Mouse (Mus musculus) heart, postnatal 36 days (tissue): ENCODE data around the gene Aplp1. TPM values are rescaled to one million over a fixed set of nuclear protein-coding genes. Genes with fewer than 3 reads are reported as not detected.

Experiments
- DNase-seq, 2 experiments: peaks; one replicate each; pipeline ENCODE4 v3.0.0; 2021 to 2022
- intact Hi-C: fragments of 180-260 bp; cut with DNase I; formaldehyde crosslinking; loops from one replicate; pipeline ENCODE4 v1.15.1; 2025
- total RNA-seq, 2 experiments: library from RNA; stranded (reverse); gene quantifications; 2 replicates each; pipeline ENCODE4 v1.2.3; 2021

Gene Aplp1
- total RNA-seq, 2 experiments from 2014 or later, result 2.7 to 3.1 TPM

DNA sequence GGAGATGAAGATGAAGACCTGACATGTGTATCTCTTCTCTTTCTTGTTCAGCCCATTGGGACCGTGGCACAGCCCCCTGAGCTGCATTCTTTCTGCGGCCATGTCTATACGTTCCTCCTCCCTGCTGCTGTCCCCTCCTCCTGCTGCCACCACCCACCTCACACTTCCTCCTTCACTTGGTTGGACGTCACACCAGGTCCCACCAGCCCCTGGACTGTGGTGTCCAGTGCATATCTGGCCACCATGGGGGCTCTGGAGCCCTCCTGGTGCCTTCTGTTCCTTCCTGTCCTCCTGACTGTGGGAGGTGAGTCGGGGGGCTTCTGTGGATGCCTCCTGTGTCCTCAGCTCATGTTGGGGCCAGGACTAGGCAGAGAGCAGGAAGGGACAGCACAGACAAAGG, 31.7 kb downstream of the Aplp1 start, which contains the start of gene Tyrobp:
Gene Tyrobp (plus strand): TSS at position 165 of the 400 bp plus-strand sequence.
- peak; percentile 24 to 42 for DNase-seq
- intact Hi-C loops, result no loop called here

DNA sequence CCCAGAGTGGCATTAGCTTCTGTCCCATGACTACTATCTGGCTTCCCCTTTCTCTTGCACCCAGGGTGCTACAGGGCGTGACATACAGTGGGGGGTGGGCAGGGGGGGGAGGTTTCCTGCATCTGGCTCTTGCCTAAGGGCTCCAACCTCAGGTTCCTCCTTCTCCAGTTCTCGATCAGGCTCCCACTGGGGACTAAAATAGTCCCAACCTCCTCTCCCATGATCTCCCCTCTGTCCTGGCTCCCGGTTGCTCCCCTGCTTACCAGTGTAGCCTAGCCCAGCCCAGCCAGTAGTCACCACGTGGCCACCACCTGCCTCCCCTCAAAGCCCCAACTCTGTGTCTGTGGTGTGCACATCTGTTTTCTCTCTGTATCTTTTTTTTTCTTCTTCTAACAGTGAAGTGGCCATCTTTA, 32.6 kb downstream of the Aplp1 start:
- peak in 1 of 2 experiments; percentile 29 for DNase-seq

DNA sequence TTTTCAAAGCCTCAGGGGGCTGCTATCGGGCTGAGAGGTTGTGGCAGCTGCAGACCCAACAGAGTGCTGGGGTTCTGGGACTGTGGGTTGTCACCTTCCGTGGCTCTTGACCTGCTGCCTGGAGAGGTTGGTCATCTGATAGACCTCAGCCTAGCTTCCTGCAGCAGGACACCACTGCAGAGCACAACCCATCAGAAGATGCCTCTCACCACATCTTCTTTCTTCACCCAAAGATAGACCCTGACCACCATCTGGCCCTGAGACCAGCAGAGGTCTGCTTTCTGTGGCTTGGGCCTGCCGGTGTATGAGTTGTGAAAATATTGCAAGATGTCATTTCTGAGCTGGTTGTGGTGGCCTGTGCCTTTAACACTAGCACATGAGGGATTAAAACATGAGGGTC, 34.3 kb downstream of the Aplp1 start:
- intact Hi-C loops, result no loop called here
- DNase-seq, result no peak

More for the DNA sequence above, 32.6 kb downstream of the Aplp1 start:
- intact Hi-C loops, result no loop called here

DNA sequence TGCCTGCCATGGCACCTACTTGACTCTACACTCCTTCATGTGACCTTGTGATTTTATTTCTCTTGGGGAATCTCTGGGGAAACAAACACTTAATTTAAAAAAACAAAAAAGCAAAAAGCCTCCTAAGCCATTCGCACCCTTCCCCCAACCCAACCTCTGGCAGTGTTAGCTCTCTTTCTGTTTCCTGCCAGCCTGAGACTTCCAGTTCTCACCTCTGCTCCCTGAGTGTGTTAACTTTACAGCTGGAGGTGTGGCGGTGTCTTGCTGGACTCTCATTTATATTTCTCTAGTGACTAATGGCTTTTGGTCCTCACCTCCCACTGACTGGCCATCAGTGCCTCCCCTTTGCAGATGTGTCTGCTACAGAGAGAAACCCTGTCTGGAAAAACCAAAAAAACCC, 35.5 kb downstream of the Aplp1 start:
- DNase-seq, result no peak
- intact Hi-C loops, result no loop called here

DNA sequence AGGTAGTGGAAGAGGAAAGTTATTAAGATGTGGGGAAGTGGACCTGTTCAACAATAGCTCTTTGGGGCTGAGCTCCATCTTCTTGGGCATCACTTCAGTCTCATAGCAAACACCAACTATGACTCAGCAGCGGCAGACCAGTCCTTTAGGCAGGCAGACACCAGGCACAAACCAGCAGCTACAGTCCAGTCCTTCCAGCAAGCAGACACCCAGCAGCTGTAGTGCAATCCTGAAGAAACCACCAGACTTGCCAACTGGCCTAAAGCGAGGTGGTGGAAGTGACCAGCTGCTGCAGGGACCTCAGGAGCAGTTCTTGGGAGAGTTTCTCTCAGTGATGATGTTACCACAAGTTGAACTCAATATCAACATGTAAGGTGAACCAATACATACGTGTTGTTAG, 36.7 kb downstream of the Aplp1 start:
- DNase-seq, result no peak
- intact Hi-C loops, result no loop called here

DNA sequence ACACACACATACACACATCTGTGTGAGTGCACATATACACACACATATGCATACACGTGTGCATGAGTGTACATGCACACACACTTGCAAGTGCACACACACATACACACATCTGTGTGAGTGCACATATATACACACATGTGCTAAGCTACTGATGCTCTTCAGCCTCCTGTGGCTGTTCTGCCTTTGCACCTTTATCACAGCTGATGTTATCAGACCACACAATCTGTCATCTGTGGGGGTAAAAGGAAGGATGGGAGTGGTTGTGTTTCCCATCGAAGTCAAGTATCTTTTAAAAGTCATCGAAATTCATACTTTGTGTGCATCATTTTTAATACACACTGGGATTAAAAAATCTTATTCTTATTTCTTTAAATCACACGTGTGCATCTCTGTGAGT, 43.0 kb downstream of the Aplp1 start:
- intact Hi-C loops, result no loop called here
- no peak for DNase-seq

DNA sequence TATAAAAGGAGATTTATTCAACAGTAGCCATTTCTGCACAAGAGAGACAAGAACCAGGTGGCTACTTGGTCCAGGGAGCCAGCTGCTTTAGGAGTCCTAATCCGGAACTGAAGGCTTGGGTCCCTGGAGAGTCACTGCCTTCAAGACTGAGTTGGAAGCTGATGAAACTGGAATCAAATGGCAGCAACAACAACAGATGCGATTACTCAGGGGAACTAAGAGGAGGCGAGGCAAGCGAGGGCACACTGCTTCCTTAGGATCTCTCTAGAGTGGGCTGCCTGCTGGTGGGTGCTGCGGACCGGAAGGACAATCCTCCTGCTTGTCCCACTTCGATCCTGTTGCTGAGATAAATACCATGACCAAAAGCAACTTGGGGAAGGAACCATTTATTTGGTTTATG, 45.7 kb downstream of the Aplp1 start:
- intact Hi-C loops, result no loop called here
- no peak for DNase-seq

DNA sequence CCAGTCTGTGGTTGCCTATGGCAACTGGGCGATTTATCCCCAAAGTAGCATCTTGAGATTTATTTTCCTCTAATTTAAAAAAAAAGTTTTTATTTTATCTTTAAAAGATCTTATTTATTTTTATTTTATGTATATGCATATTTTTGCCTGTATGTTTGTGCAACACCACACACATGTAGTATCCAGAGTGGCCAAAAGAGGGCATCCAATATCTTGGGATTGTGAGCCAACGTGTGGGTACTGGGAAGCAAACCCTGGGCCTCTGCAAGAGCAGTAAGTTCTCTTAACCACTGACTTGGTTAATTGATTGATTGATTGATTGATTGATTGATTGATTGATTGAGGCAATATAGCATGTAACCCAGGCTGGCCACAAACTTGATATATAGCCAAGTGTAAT, 50.5 kb downstream of the Aplp1 start:
- no peak for DNase-seq
- intact Hi-C loops, result no loop called here

DNA sequence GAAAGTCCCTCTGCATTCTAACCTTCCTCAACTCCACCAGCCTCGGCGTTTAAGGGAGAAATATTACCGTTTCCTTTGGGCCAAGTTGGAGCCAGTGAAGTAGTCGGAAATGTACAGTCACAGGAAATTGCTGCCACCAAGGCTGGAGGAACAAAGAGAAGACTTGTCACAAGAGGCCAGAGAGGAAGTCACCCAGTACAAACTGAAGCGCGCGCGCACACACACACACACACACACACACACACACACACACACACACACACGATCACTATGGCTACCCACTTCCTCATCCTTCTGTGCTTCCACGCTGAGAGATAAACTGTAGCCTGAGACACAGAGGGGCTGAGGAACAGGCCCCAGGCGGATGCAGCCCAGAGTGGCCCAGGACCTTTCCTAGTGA, 51.0 kb downstream of the Aplp1 start:
- intact Hi-C loops, result no loop called here
- DNase-seq, result peak in 1 of 2 experiments; percentile 38

DNA sequence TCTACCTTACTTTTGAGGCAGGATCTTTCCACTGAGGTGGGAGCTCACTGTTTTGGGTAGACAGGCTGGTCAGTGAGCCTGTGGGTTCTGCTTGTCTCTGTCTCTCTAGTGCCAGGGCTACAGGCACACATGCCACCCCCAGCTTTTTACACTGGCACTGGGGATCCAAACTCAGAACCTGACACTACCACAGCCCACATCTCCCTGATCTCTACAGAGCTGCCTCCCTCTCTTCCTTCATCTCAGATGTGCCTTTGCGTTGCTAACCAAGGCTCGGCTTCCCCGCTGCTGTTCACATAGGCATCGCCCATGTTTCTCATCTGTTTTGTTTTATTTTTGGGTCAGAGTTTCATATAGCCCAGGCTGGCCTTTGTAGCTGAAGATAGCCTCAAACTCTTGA, 51.7 kb downstream of the Aplp1 start:
- no peak for DNase-seq
- intact Hi-C loops, result no loop called here

DNA sequence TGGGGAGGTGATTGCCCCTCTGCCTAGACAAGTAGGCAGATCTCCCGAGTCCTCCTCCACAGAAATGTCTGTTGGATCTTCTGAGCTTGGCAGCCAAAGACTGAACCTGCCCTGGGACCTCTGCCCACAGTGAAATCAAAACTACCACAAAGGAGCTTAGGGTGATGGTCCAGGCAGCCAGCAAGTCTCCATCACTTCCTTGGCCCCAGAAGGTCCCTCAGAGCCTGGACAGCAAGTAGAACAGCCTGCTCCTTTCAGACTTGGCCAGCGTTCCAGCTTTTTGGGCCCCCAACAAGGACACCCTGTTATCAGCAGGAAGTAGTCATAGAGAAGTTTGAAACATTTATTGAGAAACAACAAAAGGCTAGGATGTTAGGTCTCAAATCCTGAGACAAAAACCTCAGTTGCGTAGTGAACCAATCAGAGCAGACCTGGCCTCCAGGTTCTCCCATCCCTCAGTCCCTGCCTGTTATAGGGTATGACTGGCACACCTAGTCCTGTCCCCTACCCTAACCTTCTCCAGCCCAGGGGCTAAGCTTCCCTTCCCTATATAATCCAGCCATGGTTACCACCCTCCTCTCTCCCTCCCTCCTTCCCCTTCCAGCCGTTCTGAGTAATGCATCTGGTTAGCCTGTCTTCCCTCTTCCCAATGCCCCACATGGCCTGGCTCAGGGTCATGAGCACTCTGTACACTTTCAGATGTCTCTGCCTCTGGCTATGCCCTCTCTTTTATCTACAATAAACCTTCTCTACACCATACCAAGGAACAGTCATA, 52.4 kb downstream of the Aplp1 start:
- intact Hi-C loops, result no loop called here

More for the DNA sequence above, 52.4 kb downstream of the Aplp1 start:
- no peak for DNase-seq

Other genes with a start within 250 kb of the Aplp1 start
- 100 to 1,000 TPM; 289 to 298 TPM for gene Capns1, start 246.7 kb downstream of the Aplp1 start, total RNA-seq
- 10 to 100 TPM; 52.3 to 59.5 TPM for gene Polr2i, start 213.6 kb downstream of the Aplp1 start, total RNA-seq
- 10 to 100 TPM; 58.8 to 61.7 TPM for gene Tbcb, start 213.3 kb downstream of the Aplp1 start, total RNA-seq
- gene Ovol3, start 209.8 kb downstream of the Aplp1 start, total RNA-seq, result not detected
- gene Thap8, start 165.4 kb downstream of the Aplp1 start, total RNA-seq, result under 1 TPM; 0.22 to 0.35 TPM
- 1 to 10 TPM; 1.5 to 1.9 TPM for gene Wdr62, start 165.1 kb downstream of the Aplp1 start, total RNA-seq
- 10 to 100 TPM in 1 of 2 experiments, 1 to 10 TPM in 1; 6.0 to 11.4 TPM for gene Clip3, start 153.8 kb downstream of the Aplp1 start, total RNA-seq
- 10 to 100 TPM; 22.0 to 23.0 TPM for gene Alkbh6, start 136.8 kb downstream of the Aplp1 start, total RNA-seq
- 1 to 10 TPM in 1 of 2 experiments, under 1 TPM in 1; 0.81 to 1.3 TPM for gene Syne4, start 130.7 kb downstream of the Aplp1 start, total RNA-seq
- gene E130208F15Rik, start 123.8 kb downstream of the Aplp1 start, total RNA-seq, result under 1 TPM; 0.65 to 0.78 TPM
- 10 to 100 TPM; 12.0 to 12.5 TPM for gene Sdhaf1, start 121.6 kb downstream of the Aplp1 start, total RNA-seq
- gene Lrfn3, start 82.8 kb downstream of the Aplp1 start, total RNA-seq, result 1 to 10 TPM; 1.3 to 1.4 TPM
- gene Tyrobp, start 31.8 kb downstream of the Aplp1 start, total RNA-seq, result 10 to 100 TPM; 22.1 to 22.4 TPM
- gene Hcst, start 25.7 kb downstream of the Aplp1 start, total RNA-seq, result not detected
- gene Nfkbid, start 23.8 kb downstream of the Aplp1 start, total RNA-seq, result under 1 TPM; 0.27 to 0.28 TPM
- not detected for gene Kirrel2, start 12.2 kb upstream of the Aplp1 start, total RNA-seq
- not detected for gene Nphs1, start 12.8 kb upstream of the Aplp1 start, total RNA-seq
- gene Prodh2, start 48.1 kb upstream of the Aplp1 start, total RNA-seq, result not detected
- gene Arhgap33, start 89.5 kb upstream of the Aplp1 start, total RNA-seq, result under 1 TPM; 0.56 to 0.89 TPM
- gene Hspb6, start 106.6 kb upstream of the Aplp1 start, total RNA-seq, result 100 to 1,000 TPM; 749 to 757 TPM
- gene Proser3, start 106.8 kb upstream of the Aplp1 start, total RNA-seq, result 1 to 10 TPM; 3.3 to 5.4 TPM
- 10 to 100 TPM; 13.4 to 16.0 TPM for gene Lin37, start 114.3 kb upstream of the Aplp1 start, total RNA-seq
- 10 to 100 TPM; 62.9 to 63.4 TPM for gene U2af1l4, start 117.8 kb upstream of the Aplp1 start, total RNA-seq
- gene Gm49396, start 117.8 kb upstream of the Aplp1 start, total RNA-seq, result 1 to 10 TPM; 1.4 to 1.6 TPM
- gene Psenen, start 118.1 kb upstream of the Aplp1 start, total RNA-seq, result 10 to 100 TPM; 75.8 to 81.6 TPM
- 1 to 10 TPM in 1 of 2 experiments, under 1 TPM in 1; 0.67 to 1.2 TPM for gene Igflr1, start 119.9 kb upstream of the Aplp1 start, total RNA-seq
- 10 to 100 TPM; 18.5 to 20.5 TPM for gene Kmt2b, start 143.2 kb upstream of the Aplp1 start, total RNA-seq
- gene Zbtb32, start 153.4 kb upstream of the Aplp1 start, total RNA-seq, result not detected
- gene Upk1a, start 167.3 kb upstream of the Aplp1 start, total RNA-seq, result under 1 TPM; 0.19 to 0.56 TPM
- gene Cox6b1, start 180.6 kb upstream of the Aplp1 start, total RNA-seq, result 1,000 to 10,000 TPM; 4,758 to 4,785 TPM
- gene Etv2, start 190.3 kb upstream of the Aplp1 start, total RNA-seq, result not detected
- gene Rbm42, start 204.8 kb upstream of the Aplp1 start, total RNA-seq, result 10 to 100 TPM; 51.9 to 54.5 TPM
- gene Haus5, start 219.5 kb upstream of the Aplp1 start, total RNA-seq, result 1 to 10 TPM; 6.0 to 6.4 TPM
- gene Pmis2, start 226.1 kb upstream of the Aplp1 start, total RNA-seq, result under 1 TPM in 1 of 2 experiments, not detected in 1; 0.49 TPM